Mouse (Mus musculus): ENCODE results near the gene Ltb4r2.

- TF ChIP-seq CTCF (IDR thresholded peaks at IDR 0.05; ENCODE audit: low read depth) (no peak), EP300 (IDR thresholded peaks at IDR 0.05; ENCODE audit: low read depth) (no peak)
These were observed 38.7 kb upstream of the Ltb4r2 start for GRCm38 (mm10) chr14:55722438-55722945.
